Mouse (Mus musculus) kidney, postnatal 0 days (tissue): ENCODE results near the gene Tmub2. TPM values are rescaled to one million over a fixed set of nuclear protein-coding genes. Genes with fewer than 3 reads are reported as not detected.

Experiments
- ATAC-seq: fragments of 200-750 bp; cut with Nextera tagmentation; replicated peaks from 2 replicates; pipeline ENCODE4 v1.8.0; 2017; ENCODE audit warnings: low read depth, moderate number of reproducible peaks, moderate TSS enrichment, moderate library complexity; ENCODE audit not compliant: low FRiP score
- DNase-seq: peaks from one replicate; pipeline ENCODE4 v3.0.0-alpha.2; 2016; ENCODE audit warnings: low spot score
- H3K27ac ChIP-seq: fragments of 300-500 bp; sonication (generic); 2 replicates; pipeline ENCODE4 v1.5.1; 2014; ENCODE audit warnings: mild to moderate bottlenecking
- H3K27me3 ChIP-seq: fragments of 300-500 bp; sonication (generic); 2 replicates; pipeline ENCODE4 v1.6.1; 2014; ENCODE audit warnings: low read length, mixed read lengths; ENCODE audit not compliant: insufficient read depth
- H3K36me3 ChIP-seq: fragments of 300-500 bp; sonication (generic); 2 replicates; pipeline ENCODE4 v1.6.1; 2014; ENCODE audit warnings: low read length, mixed read lengths; ENCODE audit not compliant: insufficient read depth
- H3K4me1 ChIP-seq: fragments of 300-500 bp; sonication (generic); replicated peaks from 2 replicates; pipeline ENCODE4 v1.6.1; 2014; ENCODE audit warnings: antibody characterized with exemption, low read length, mixed read lengths; ENCODE audit not compliant: insufficient read depth
- H3K4me2 ChIP-seq: fragments of 300-500 bp; sonication (generic); 2 replicates; pipeline ENCODE4 v1.6.1; 2014; ENCODE audit warnings: mild to moderate bottlenecking, low read length, moderate library complexity, mixed read lengths
- H3K4me3 ChIP-seq: fragments of 300-500 bp; sonication (generic); replicated peaks from 2 replicates; pipeline ENCODE4 v1.5.1; 2014; ENCODE audit warnings: low read depth, low read length
- H3K9ac ChIP-seq: fragments of 300-500 bp; sonication (generic); 2 replicates; pipeline ENCODE4 v1.6.1; 2014; ENCODE audit warnings: low read depth, low read length
- H3K9me3 ChIP-seq: fragments of 300-500 bp; sonication (generic); replicated peaks from 2 replicates; pipeline ENCODE4 v1.6.1; 2016; ENCODE audit warnings: low read length, inconsistent platforms, mixed read lengths
- CTCF ChIP-seq: IDR thresholded peaks from 2 replicates; pipeline ENCODE4 v1.5.1; 2016; ENCODE audit warnings: antibody characterized with exemption, low read depth, mild to moderate bottlenecking, moderate library complexity
- WGBS: fragments of 180-500 bp; shearing (Covaris S2); extraction: QIAGEN DNeasy Blood & Tissue Kit; methylation state at CpG from one replicate; pipeline ENCODE4 v1.1.7; 2014; 5-methylcytosine and 5-hydroxymethylcytosine counted together
- polyA plus RNA-seq: library from polyadenylated mRNA; unstranded; fragments of >200 nt; fragmentation: Nextera tagmentation; extraction: Ambion mirVana; gene quantifications from 2 replicates; pipeline ENCODE4 v1.2.1, GENCODE M21; 2015

Tmub2 gene
- polyA plus RNA-seq, 1 experiment from 2014 or later, result 46.1 TPM

DNA sequence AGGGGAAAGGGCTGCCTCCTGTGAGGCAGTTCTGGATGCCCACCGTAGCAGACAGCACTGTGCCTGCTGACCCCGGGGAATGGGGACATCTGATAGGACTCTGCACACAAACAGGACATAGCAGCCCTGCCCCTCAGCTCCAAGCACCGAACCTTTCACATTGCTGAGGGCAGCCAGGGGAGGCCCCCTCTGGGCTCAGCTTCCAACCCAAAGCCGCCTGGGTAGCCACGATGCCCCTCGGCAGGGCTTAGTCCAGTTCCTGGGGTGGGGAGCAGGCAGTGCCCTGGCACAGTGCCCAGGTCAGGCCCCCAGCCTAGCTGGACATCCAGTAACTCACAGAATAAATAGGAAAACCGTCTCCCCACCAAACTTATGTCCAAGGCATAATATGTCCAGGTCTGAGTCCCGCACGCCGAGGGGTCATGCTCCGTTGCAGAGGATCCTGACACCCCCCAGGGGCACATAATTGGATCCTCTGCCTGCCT, 6.4 kb downstream of the Tmub2 start:
- H3K36me3 ChIP-seq, result peaks cover 42% of the 10 kb centered on the region
- H3K27ac ChIP-seq, result no peak overlapping the region
- peaks cover 13% of the 10 kb centered on the region for H3K4me1 ChIP-seq
- whole genome bisulfite sequencing, result 77% methylated on average over 11 of the region's 11 CpGs
- no peak overlapping the region for H3K4me3 ChIP-seq
- no peaks in the 10 kb centered on the region for H3K27me3 ChIP-seq
- no peak for ATAC-seq
- no peak for DNase-seq
- H3K4me2 ChIP-seq, result no peak overlapping the region
- no peaks in the 10 kb centered on the region for H3K9me3 ChIP-seq
- no peak overlapping the region for H3K9ac ChIP-seq
- no peak for TF ChIP-seq CTCF

DNA sequence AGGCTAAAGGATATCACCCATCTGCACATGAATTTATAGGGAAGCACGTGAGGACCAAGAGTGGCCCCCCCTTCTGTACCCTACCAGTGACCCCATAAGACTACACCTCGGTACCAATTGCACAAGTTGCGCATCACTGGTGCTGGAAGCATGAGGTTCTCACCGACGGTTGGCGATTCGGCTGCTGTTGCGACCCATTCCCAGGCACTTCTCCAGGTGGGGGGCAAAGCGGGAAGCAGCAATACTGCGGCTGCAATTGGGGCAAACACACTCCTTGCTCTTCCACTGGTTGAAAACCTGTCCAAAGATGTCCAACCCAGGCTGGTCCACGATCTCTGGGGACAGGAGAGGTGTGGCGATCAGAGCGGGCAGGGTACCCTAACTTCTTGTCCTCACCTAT, 9.2 kb downstream of the Tmub2 start:
- Histone ChIP-seq H3K4me2 (no peak overlapping the region), H3K27ac (no peak overlapping the region), H3K36me3 (peaks cover 34% of the 10 kb centered on the region), H3K9ac (no peak overlapping the region), H3K27me3 (no peaks in the 10 kb centered on the region), H3K4me1 (peaks cover 11% of the 10 kb centered on the region; the same call in 1 of the 2 replicates), H3K9me3 (no peaks in the 10 kb centered on the region), H3K4me3 (no peak overlapping the region)
- TF ChIP-seq CTCF, result no peak
- WGBS, result 92% methylated on average over 13 of the region's 13 CpGs
- ATAC-seq (no peak), DNase-seq (no peak)

DNA sequence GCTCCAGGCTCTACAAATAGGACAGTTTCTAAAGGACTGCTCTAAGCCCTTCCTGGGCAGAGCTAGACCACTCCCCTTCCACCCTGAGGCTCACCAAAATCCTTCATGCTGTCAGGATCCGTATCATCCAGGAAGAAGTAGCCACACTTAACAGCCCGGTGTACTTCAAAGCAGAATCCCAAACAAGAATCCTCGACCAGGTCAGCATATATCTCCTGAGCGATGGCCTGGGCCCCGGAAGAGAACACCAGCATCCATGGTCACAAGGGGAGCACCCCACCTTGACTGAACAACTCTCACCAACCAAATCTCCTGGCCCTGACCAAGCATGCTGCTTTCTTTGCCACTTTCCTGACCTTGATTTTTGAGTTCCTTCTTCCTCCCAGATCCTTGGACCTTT, 9.7 kb downstream of the Tmub2 start:
- Histone ChIP-seq H3K4me3 (no peak overlapping the region), H3K4me1 (peaks cover 11% of the 10 kb centered on the region; the same call in 1 of the 2 replicates), H3K9me3 (no peaks in the 10 kb centered on the region), H3K27me3 (no peaks in the 10 kb centered on the region), H3K36me3 (peaks cover 34% of the 10 kb centered on the region), H3K9ac (0 out of 2 replicates have a peak overlapping the region, but pooled peaks have one; percentile 31), H3K4me2 (no peak overlapping the region), H3K27ac (no peak overlapping the region)
- TF ChIP-seq CTCF, result no peak
- no peak for DNase-seq
- ATAC-seq, result no peak
- WGBS, result 67% methylated on average over 5 of the region's 5 CpGs

DNA sequence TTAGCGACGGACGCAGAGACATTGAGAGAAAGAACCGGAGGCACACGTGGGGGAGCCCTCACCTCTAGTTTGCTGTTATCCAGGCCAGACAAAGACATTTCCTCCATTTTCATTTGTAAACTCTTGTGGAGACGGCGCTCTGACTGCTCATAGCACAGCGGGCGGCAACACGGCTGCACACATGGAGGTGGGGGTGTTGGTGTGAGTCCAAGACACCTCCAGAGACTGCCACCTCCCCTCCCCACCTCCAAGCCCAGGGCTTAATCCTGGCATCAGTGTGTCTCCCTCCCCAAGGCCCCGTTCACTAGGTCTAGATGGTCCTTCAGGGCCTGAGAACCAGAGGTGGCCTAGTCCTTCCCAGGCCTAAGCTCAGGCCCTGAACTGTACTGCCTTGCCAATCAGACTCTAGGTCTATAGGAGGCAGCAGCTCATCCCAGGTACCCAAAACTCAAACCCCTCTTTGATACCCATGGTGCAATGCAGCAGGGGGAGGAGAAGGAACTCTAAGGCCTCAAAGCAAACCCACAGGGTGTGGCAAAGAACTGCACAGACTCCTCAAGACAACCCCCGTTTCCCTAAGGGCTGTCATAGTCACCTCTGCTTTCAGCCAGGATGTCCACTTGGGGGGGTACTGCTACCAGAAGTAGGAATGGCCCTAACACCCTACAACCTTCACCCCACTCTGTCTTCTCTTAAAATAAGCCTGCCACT, 10.3 kb downstream of the Tmub2 start:
- peaks cover 11% of the 10 kb centered on the region; the same call in 1 of the 2 replicates for H3K4me1 ChIP-seq
- ATAC-seq (no peak), DNase-seq (peak; percentile 58)
- peak overlapping the region; percentile 96 for H3K27ac ChIP-seq
- WGBS, result 62% methylated on average over 12 of the region's 12 CpGs
- peak overlapping the region; percentile 62 for H3K4me2 ChIP-seq
- H3K9ac ChIP-seq, result peak overlapping the region; percentile 88
- no peaks in the 10 kb centered on the region for H3K9me3 ChIP-seq
- TF ChIP-seq CTCF, result peak; percentile 32; the same call in 1 of the 2 replicates
- no peaks in the 10 kb centered on the region for H3K27me3 ChIP-seq
- peaks cover 34% of the 10 kb centered on the region for H3K36me3 ChIP-seq
- H3K4me3 ChIP-seq, result peak overlapping the region; percentile 83

DNA sequence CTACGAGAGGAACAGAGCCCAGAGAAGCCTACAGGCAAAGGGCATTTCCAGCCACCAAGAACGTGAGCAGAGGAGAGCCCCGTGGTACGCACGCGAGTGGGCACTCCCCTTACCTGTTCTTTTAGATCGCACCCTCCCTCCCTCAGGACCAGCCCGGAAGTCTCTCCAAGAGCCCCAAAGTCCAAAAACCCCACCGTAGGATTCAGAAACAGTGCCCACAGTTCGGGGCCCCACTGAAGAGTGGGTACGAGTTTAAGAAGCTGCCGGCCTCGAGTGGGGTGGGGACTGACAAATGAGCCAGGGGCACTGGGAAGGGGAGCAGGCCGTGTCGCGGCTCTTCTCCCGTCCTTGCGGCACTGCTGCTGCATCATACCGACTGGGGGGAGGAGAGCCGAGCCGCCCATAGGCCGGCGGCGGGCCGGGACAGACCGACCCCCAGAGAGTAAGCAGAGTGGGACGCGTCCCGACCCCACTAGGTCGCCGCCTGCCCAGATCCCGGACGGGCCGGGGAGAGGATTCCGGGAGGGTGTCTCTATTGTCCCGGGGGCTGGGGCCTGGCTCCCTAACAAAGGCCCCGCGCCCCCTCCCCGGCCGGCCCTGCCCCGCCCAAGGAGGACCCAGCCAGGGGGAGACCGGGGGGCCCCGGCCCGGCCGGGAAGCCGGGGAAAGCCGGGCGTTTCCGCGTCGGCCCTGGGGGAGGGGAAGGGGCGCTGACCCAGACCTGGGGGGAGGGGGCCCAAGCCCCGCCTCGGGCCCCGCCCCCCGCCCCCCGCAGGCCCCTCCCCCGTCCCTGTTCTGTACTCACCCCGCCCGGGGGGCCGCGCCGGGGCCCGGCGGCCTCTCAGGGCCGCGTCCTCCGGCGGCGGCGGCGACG, 11.1 kb downstream of the Tmub2 start:
- ATAC-seq, result peak; percentile 25
- WGBS, result 1% methylated on average over 48 of the region's 73 CpGs
- no peak for TF ChIP-seq CTCF
- Histone ChIP-seq H3K27ac (peak overlapping the region; percentile 96), H3K4me1 (peaks cover 11% of the 10 kb centered on the region; the same call in 1 of the 2 replicates), H3K9ac (peak overlapping the region; percentile 88), H3K9me3 (no peaks in the 10 kb centered on the region), H3K4me2 (peak overlapping the region; percentile 62), H3K36me3 (peaks cover 30% of the 10 kb centered on the region), H3K4me3 (peak overlapping the region; percentile 83), H3K27me3 (no peaks in the 10 kb centered on the region)
- DNase-seq, result peak; percentile 72
